Mouse (Mus musculus): Measurements from ENCODE around the gene Ndufb8. TPM values are rescaled to one million over a fixed set of nuclear protein-coding genes. Genes with fewer than 3 reads are reported as not detected.

The Ndufb8 gene
- total RNA-seq (2022) = 100 to 1,000 TPM; 368 to 426 (median 402) TPM

- peak; percentile 90 to 94 for DNase-seq (ENCODE audit: low spot score in 2 of 2)
Observed at GRCm38 (mm10) chr19:44554861-44555590, at the start of gene Ndufb8. Gene Ndufb8 (minus strand): TSS chr19:44555440.

- no peak for DNase-seq (ENCODE audit: low spot score in 2 of 2)
Observed at GRCm38 (mm10) chr19:44594180-44594579, 38.9 kb upstream of the Ndufb8 start.

- no peak for DNase-seq (ENCODE audit: low spot score in 2 of 2)
Observed at GRCm38 (mm10) chr19:44591638-44592037, 36.4 kb upstream of the Ndufb8 start.

GRCm38 (mm10) chr19:44590992-44591391, 35.8 kb upstream of the Ndufb8 start:
- DNase-seq (ENCODE audit: low spot score in 2 of 2) = no peak

GRCm38 (mm10) chr19:44589591-44590223, 34.5 kb upstream of the Ndufb8 start:
- DNase-seq (ENCODE audit: low spot score in 2 of 2) = no peak

GRCm38 (mm10) chr19:44588036-44588435, 32.8 kb upstream of the Ndufb8 start:
- DNase-seq (ENCODE audit: low spot score in 2 of 2) = no peak

GRCm38 (mm10) chr19:44582638-44583309, 27.5 kb upstream of the Ndufb8 start:
- peak; percentile 81 to 95 for DNase-seq (ENCODE audit: low spot score in 2 of 2)

- DNase-seq (ENCODE audit: low spot score in 2 of 2) = no peak
Observed at GRCm38 (mm10) chr19:44582103-44582502, 26.9 kb upstream of the Ndufb8 start.

- DNase-seq (ENCODE audit: low spot score in 2 of 2) = no peak
Observed at GRCm38 (mm10) chr19:44578038-44578437, 22.8 kb upstream of the Ndufb8 start.

GRCm38 (mm10) chr19:44576275-44576674, 21.0 kb upstream of the Ndufb8 start:
- DNase-seq (ENCODE audit: low spot score in 2 of 2) = no peak

- DNase-seq (ENCODE audit: low spot score in 2 of 2) = no peak
Observed at GRCm38 (mm10) chr19:44567763-44568162, 12.5 kb upstream of the Ndufb8 start.

- no peak for DNase-seq (ENCODE audit: low spot score in 2 of 2)
Observed at GRCm38 (mm10) chr19:44564006-44564405, 8.8 kb upstream of the Ndufb8 start.

GRCm38 (mm10) chr19:44562652-44563206, 7.5 kb upstream of the Ndufb8 start, which contains the start of gene Hif1an:
Gene Hif1an (plus strand): TSS chr19:44562850.
- peak; percentile 93 to 96 for DNase-seq (ENCODE audit: low spot score in 2 of 2)

- no peak for DNase-seq (ENCODE audit: low spot score in 2 of 2)
Observed at GRCm38 (mm10) chr19:44554490-44554860, 765 bp downstream of the Ndufb8 start.

GRCm38 (mm10) chr19:44553286-44553685, 2.0 kb downstream of the Ndufb8 start:
- no peak for DNase-seq (ENCODE audit: low spot score in 2 of 2)

- no peak for DNase-seq (ENCODE audit: low spot score in 2 of 2)
Observed at GRCm38 (mm10) chr19:44552731-44553130, 2.5 kb downstream of the Ndufb8 start, which contains the start of gene Gm20538. Gene Gm20538 (minus strand): TSS chr19:44552831.

GRCm38 (mm10) chr19:44545321-44546041, 9.8 kb downstream of the Ndufb8 start, which contains the start of gene Sec31b:
Gene Sec31b (minus strand): TSS chr19:44545864.
- DNase-seq (ENCODE audit: low spot score in 2 of 2) = no peak

- DNase-seq (ENCODE audit: low spot score in 2 of 2) = peak in 1 of 2 experiments; percentile 73
Observed at GRCm38 (mm10) chr19:44544775-44545174, 10.5 kb downstream of the Ndufb8 start.

GRCm38 (mm10) chr19:44544372-44544771, 10.9 kb downstream of the Ndufb8 start:
- no peak for DNase-seq (ENCODE audit: low spot score in 2 of 2)

- DNase-seq (ENCODE audit: low spot score in 2 of 2) = no peak
Observed at GRCm38 (mm10) chr19:44542694-44543178, 12.5 kb downstream of the Ndufb8 start.

- no peak for DNase-seq (ENCODE audit: low spot score in 2 of 2)
Observed at GRCm38 (mm10) chr19:44537416-44537815, 17.8 kb downstream of the Ndufb8 start.
